Mouse (Mus musculus) stomach, embryonic 14.5 days (tissue): ENCODE data around the gene Sept9. TPM values are rescaled to one million over a fixed set of nuclear protein-coding genes. Genes with fewer than 3 reads are reported as not detected.

Experiments used
- ATAC-seq: fragments of 200-750 bp; cut with Nextera tagmentation; 2 replicates; pipeline ENCODE4 v1.8.0; 2017; ENCODE audit warnings: low read depth, moderate TSS enrichment; ENCODE audit not compliant: insufficient number of reproducible peaks, insufficient read depth, low FRiP score
- H3K27ac ChIP-seq: fragments of 300-500 bp; sonication (generic); 2 replicates; pipeline ENCODE4 v1.5.1; 2014; ENCODE audit warnings: mild to moderate bottlenecking, low read length, moderate library complexity, mixed read lengths
- H3K27me3 ChIP-seq: fragments of 300-500 bp; sonication (generic); 2 replicates; pipeline ENCODE4 v1.6.1; 2014; ENCODE audit warnings: low read length, control low read depth, mixed read lengths; ENCODE audit not compliant: control insufficient read depth, insufficient read depth
- H3K36me3 ChIP-seq: fragments of 300-500 bp; sonication (generic); 2 replicates; pipeline ENCODE4 v1.6.1; 2014; ENCODE audit warnings: mild to moderate bottlenecking, control low read depth, low read length, moderate library complexity, mixed read lengths; ENCODE audit not compliant: control insufficient read depth, insufficient read depth
- H3K4me1 ChIP-seq: fragments of 300-500 bp; sonication (generic); 2 replicates; pipeline ENCODE4 v1.6.1; 2014; ENCODE audit warnings: low read length, control low read depth, mixed read lengths; ENCODE audit not compliant: control insufficient read depth, insufficient read depth
- H3K4me2 ChIP-seq: fragments of 300-500 bp; sonication (generic); replicated peaks from 2 replicates; pipeline ENCODE4 v1.6.1; 2014; ENCODE audit warnings: low read depth, low read length, control low read depth
- H3K4me3 ChIP-seq: fragments of 300-500 bp; sonication (generic); 2 replicates; pipeline ENCODE4 v1.5.1; 2014; ENCODE audit warnings: low read depth, low read length, control low read depth
- H3K9ac ChIP-seq: fragments of 300-500 bp; sonication (generic); replicated peaks from 2 replicates; pipeline ENCODE4 v1.6.1; 2014; ENCODE audit warnings: low read depth, mild to moderate bottlenecking, control low read depth, low read length, moderate library complexity, mixed read lengths
- H3K9me3 ChIP-seq: fragments of 300-500 bp; sonication (generic); 2 replicates; pipeline ENCODE4 v1.6.1; 2016; ENCODE audit warnings: low read depth, low read length, control low read depth; ENCODE audit not compliant: control insufficient read depth
- WGBS: fragments of 180-500 bp; shearing (Covaris S2); extraction: QIAGEN DNeasy Blood & Tissue Kit; methylation state at CpG from one replicate; pipeline ENCODE4 v1.1.7; 2014; 5-methylcytosine and 5-hydroxymethylcytosine counted together
- polyA plus RNA-seq: library from polyadenylated mRNA; unstranded; fragments of >200 nt; fragmentation: Nextera tagmentation; extraction: Ambion mirVana; gene quantifications from 2 replicates; pipeline ENCODE4 v1.2.1, GENCODE M21; 2014

Gene Sept9
- polyA plus RNA-seq, 1 experiment from 2014 or later: 106 TPM

- Histone ChIP-seq H3K4me1 (peaks cover 9% of the 10 kb centered on the region), H3K27me3 (peaks cover 11% of the 10 kb centered on the region), H3K36me3 (no peaks in the 10 kb centered on the region), H3K27ac (no peak overlapping the region), H3K9me3 (no peaks in the 10 kb centered on the region), H3K4me3 (no peak overlapping the region), H3K9ac (no peak overlapping the region), H3K4me2 (no peak overlapping the region)
- 27% methylated on average over 12 of the region's 12 CpGs for WGBS
- ATAC-seq: no peak
These were observed 190.5 kb downstream of the Sept9 start for GRCm38 (mm10) chr11:117390001-117390402.

DNA sequence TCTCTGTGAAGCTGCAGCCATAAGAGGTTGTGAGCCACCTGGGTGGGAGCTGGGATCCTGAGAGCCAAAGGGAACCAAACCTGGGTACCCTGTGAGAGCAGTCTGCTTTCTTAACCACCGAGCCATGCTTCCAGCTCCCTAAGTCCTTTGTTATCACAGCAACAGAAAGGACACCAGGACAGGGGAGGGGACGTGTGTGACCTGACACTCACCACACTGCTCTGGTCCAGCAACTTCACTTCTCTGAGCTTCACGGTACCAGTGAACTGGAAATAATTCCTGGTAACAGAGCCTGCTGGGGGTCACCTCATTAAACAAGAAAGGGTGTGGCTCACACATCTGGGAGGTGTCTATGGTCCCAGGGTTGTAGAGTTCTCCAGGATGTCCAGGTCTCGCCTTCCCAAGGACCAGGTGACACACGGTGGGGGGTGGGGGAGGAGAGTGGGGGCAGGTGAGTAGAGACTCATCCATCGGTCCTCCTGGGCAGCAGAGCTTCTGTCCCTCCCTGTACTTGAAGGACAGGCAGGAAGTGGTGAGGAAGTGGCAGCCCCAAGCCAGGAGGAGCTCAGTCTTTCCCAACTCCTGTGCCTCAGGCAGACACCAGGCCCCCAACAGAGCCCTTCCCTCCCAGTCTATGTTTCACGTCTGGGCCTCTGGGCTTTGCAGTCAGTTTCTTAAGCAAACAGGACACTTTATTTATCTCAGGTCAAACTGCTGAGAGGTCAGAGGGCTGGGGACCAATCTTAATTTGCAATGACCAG is 191.5 kb downstream of the Sept9 start:
- no peak overlapping the region for H3K4me3 ChIP-seq
- H3K9me3 ChIP-seq: no peaks in the 10 kb centered on the region
- H3K9ac ChIP-seq: no peak overlapping the region
- H3K36me3 ChIP-seq: no peaks in the 10 kb centered on the region
- no peak for ATAC-seq
- WGBS: 36% methylated on average over 7 of the region's 7 CpGs
- peaks cover 9% of the 10 kb centered on the region for H3K4me1 ChIP-seq
- H3K27me3 ChIP-seq: peaks cover 11% of the 10 kb centered on the region
- H3K4me2 ChIP-seq: no peak overlapping the region
- H3K27ac ChIP-seq: no peak overlapping the region

DNA sequence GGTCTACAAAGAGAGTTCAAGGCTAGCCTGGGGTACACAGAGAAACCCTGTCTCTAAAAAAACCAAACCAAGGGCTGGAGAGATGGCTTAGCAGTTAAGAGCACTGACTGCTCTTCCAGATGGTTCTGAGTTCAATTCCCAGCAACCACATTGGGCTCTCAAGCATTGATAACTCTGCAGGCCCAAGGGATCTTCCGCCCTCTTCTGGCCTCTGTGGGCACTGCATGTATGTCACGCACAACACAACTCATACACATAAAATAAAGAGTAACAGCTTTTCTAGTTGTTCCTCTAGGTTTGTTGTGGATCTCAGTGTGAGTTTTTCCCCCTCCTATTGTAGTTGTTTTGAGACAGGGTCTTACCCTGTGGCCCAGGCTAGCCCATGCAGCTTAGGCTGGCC is 192.8 kb downstream of the Sept9 start:
- WGBS: 81% methylated on average over 2 of the region's 2 CpGs
- Histone ChIP-seq H3K27me3 (peaks cover 13% of the 10 kb centered on the region), H3K27ac (no peak overlapping the region), H3K4me2 (no peak overlapping the region), H3K9ac (no peak overlapping the region), H3K36me3 (no peaks in the 10 kb centered on the region), H3K9me3 (no peaks in the 10 kb centered on the region), H3K4me1 (peaks cover 9% of the 10 kb centered on the region), H3K4me3 (no peak overlapping the region)
- no peak for ATAC-seq

DNA sequence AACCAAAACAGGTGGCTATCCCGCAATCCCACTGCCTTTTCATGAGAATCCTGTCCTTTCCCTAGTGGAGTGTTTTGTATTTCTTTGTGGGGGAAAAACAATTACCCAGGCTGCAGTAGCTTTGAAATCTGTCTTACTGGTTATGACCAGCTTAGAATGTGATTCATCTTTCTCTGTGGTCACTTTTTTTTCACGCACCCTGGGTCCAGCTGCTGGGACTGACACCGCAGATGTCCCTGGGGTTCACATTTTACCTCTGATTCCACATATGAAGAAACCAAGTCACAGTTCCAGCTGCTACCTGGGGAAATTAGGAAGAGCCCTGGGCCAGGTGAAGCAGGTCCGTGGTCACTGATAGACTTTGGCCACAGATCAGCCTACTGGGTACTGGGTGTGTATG is 194.3 kb downstream of the Sept9 start:
- no peak overlapping the region for H3K4me2 ChIP-seq
- no peaks in the 10 kb centered on the region for H3K9me3 ChIP-seq
- WGBS: 64% methylated on average over 4 of the region's 4 CpGs
- H3K36me3 ChIP-seq: no peaks in the 10 kb centered on the region
- no peak overlapping the region for H3K4me3 ChIP-seq
- peaks cover 13% of the 10 kb centered on the region for H3K27me3 ChIP-seq
- H3K4me1 ChIP-seq: peaks cover 9% of the 10 kb centered on the region
- no peak overlapping the region for H3K9ac ChIP-seq
- H3K27ac ChIP-seq: no peak overlapping the region
- ATAC-seq: no peak

DNA sequence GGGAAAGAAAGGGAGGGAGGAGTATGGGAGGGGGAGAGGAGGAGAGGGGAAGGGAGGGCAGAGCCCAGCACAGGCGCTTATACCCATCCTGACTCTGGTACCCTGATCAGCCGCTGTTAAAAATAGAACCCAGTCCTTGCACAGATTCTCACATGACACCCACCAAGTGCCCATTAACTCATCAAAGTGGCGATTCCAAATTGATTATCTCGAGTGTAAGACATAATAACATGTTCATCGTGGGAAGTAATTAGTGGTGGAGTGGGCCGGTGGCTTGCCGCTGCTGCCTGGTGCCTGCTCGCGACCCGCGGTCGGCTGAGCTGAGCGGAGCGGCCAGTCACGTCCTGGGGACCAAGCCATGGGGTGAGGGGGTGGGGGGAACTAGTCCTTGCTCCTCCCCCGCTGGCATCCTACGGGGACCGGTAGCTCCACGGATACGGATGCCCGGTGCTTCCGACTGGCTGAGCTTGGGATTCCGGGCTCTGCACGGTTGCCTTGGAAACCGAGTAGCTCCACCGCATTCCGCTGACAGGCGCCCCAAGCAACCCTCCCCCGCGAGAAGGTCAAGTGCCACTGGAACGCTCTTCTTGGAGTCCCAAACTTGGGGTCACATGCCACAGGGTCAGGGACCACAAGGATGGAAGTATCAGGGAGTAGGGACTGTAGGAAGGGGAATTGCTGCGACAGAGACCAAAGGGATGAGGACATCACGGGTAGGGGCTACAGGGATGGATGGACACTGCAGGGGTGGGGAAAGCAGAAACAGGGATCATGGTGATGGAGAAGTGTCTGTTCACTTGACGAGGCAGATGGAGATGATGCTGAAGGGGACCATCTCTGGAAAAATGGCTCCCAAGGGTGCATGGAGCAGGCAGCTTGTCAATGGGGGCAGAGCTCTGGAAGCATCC is 195.0 kb downstream of the Sept9 start:
- WGBS: 2% methylated on average over 34 of the region's 34 CpGs
- peaks cover 9% of the 10 kb centered on the region for H3K4me1 ChIP-seq
- ATAC-seq: no peak
- no peak overlapping the region for H3K27ac ChIP-seq
- no peaks in the 10 kb centered on the region for H3K9me3 ChIP-seq
- no peaks in the 10 kb centered on the region for H3K36me3 ChIP-seq
- H3K9ac ChIP-seq: no peak overlapping the region
- H3K4me3 ChIP-seq: peak overlapping the region; percentile 7; the same call in 1 of the 2 replicates
- H3K27me3 ChIP-seq: peaks cover 16% of the 10 kb centered on the region
- H3K4me2 ChIP-seq: peak overlapping the region; percentile 26; the same call in 1 of the 2 replicates

DNA sequence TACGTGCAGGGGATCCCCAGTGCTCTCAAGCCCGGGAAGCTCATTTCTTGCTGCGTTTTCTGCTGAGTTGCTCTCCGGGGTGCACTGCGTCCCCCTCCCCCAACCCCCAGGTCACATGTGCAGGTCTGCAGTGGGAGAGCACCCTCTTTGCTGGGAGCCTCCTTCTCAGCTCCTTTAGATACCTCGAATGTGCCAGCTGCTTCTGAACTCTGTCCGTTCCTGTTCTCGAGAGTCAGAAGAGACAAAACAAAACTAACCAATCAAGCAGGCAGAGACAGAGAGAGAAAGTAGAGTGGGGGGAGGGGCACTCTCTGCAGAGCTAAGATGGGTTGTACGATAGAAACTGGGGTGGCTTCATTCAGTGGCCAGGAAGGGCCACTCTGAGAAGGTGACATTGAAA is 195.8 kb downstream of the Sept9 start:
- H3K27me3 ChIP-seq: peaks cover 16% of the 10 kb centered on the region
- 3% methylated on average over 9 of the region's 9 CpGs for WGBS
- H3K9me3 ChIP-seq: no peaks in the 10 kb centered on the region
- peaks cover 6% of the 10 kb centered on the region for H3K4me1 ChIP-seq
- H3K4me3 ChIP-seq: no peak overlapping the region
- H3K4me2 ChIP-seq: peak overlapping the region; percentile 25; the same call in 1 of the 2 replicates
- ATAC-seq: no peak
- H3K27ac ChIP-seq: no peak overlapping the region
- H3K36me3 ChIP-seq: no peaks in the 10 kb centered on the region
- H3K9ac ChIP-seq: no peak overlapping the region

GRCm38 (mm10) chr11:117396929-117397328 is 197.5 kb downstream of the Sept9 start:
- no peak for ATAC-seq
- Histone ChIP-seq H3K27me3 (peaks cover 16% of the 10 kb centered on the region), H3K27ac (no peak overlapping the region), H3K36me3 (no peaks in the 10 kb centered on the region), H3K9me3 (no peaks in the 10 kb centered on the region), H3K9ac (no peak overlapping the region), H3K4me2 (no peak overlapping the region), H3K4me1 (peaks cover 6% of the 10 kb centered on the region), H3K4me3 (no peak overlapping the region)
- 83% methylated on average over 3 of the region's 3 CpGs for WGBS

GRCm38 (mm10) chr11:117397755-117398154 is 198.3 kb downstream of the Sept9 start:
- peaks cover 16% of the 10 kb centered on the region for H3K27me3 ChIP-seq
- peaks cover 6% of the 10 kb centered on the region for H3K4me1 ChIP-seq
- H3K4me3 ChIP-seq: no peak overlapping the region
- no peak overlapping the region for H3K27ac ChIP-seq
- WGBS: 25% methylated on average over 4 of the region's 4 CpGs
- H3K9ac ChIP-seq: no peak overlapping the region
- H3K36me3 ChIP-seq: no peaks in the 10 kb centered on the region
- no peak for ATAC-seq
- no peaks in the 10 kb centered on the region for H3K9me3 ChIP-seq
- H3K4me2 ChIP-seq: no peak overlapping the region
